Mouse (Mus musculus) MEL (cell line): ENCODE measurements around the gene Rbm14.

Experiments
- CTCF ChIP-seq, 3 experiments: IDR thresholded peaks in 2 of 3; conservative IDR thresholded peaks in 1 of 3; 2 replicates each; pipeline ENCODE4 v1.5.1; 2011 to 2012; ENCODE audit warnings: low read length in 3 of 3, low read depth in 2 of 3, mild to moderate bottlenecking in 2 of 3, improper control_type of control experiment in 1 of 3, inconsistent platforms in 1 of 3, mixed read lengths in 1 of 3, moderate library complexity in 1 of 3; ENCODE audit not compliant: control insufficient read depth in 1 of 3, insufficient read depth in 1 of 3, poor library complexity in 1 of 3, severe bottlenecking in 1 of 3
- POLR2A ChIP-seq, 2 experiments: IDR thresholded peaks; 2 replicates each; pipeline ENCODE4 v1.6.1; 2011 to 2012; ENCODE audit warnings: low read length in 2 of 2, mild to moderate bottlenecking in 2 of 2, control low read depth in 1 of 2, improper control_type of control experiment in 1 of 2, low read depth in 1 of 2, moderate library complexity in 1 of 2; ENCODE audit not compliant: control insufficient read depth in 1 of 2, insufficient read depth in 1 of 2, poor library complexity in 1 of 2
- ZNF384 ChIP-seq: IDR thresholded peaks from 2 replicates; pipeline ENCODE4 v1.6.1; 2012; ENCODE audit warnings: low read depth, mild to moderate bottlenecking, inconsistent platforms, low read length, improper control_type of control experiment

GRCm38 (mm10) chr19:4782891-4783290 is 28.5 kb downstream of the Rbm14 start:
- TF ChIP-seq ZNF384, result no peak
- no peak for TF ChIP-seq CTCF (IDR thresholded peaks at IDR 0.05 in 2 of 3, conservative IDR thresholded peaks at IDR 0.05 in 1 of 3; ENCODE audit: control insufficient read depth in 1 of 3, insufficient read depth in 1 of 3, low read depth in 2 of 3, low read length in 3 of 3, poor library complexity in 1 of 3, severe bottlenecking in 1 of 3)
- no peak for TF ChIP-seq POLR2A (IDR thresholded peaks at IDR 0.05; ENCODE audit: control insufficient read depth in 1 of 2, insufficient read depth in 1 of 2, low read depth in 1 of 2, low read length in 2 of 2, poor library complexity in 1 of 2)
